Mouse (Mus musculus) CH12.LX (cell line): ENCODE data around the gene Capn1. TPM values are rescaled to one million over a fixed set of nuclear protein-coding genes. Genes with fewer than 3 reads are reported as not detected.

ENCODE experiments used
- DNase-seq: peaks from one replicate; pipeline ENCODE4 v3.0.0-alpha.2; 2013; ENCODE audit errors: extremely low read depth
- H3K27ac ChIP-seq: 2 replicates; pipeline ENCODE4 v1.5.1; 2012; ENCODE audit warnings: low read depth, mild to moderate bottlenecking, control low read depth, moderate library complexity; ENCODE audit not compliant: insufficient read depth
- H3K27me3 ChIP-seq: replicated peaks from 2 replicates; pipeline ENCODE3; 2012; ENCODE audit warnings: inconsistent platforms
- H3K36me3 ChIP-seq, 2 experiments: replicated peaks in 1 of 2; 2 replicates each; pipeline versions ENCODE3 to v1.6.1; 2012; ENCODE audit warnings: inconsistent platforms in 1 of 2, low read length in 1 of 2, mild to moderate bottlenecking in 1 of 2, mixed read lengths in 1 of 2, moderate library complexity in 1 of 2; ENCODE audit not compliant: control insufficient read depth in 1 of 2, insufficient read depth in 1 of 2
- H3K4me1 ChIP-seq, 2 experiments: 2 replicates each; pipeline ENCODE4 v1.6.1; 2012; ENCODE audit warnings: inconsistent platforms in 1 of 2, moderate library complexity in 1 of 2; ENCODE audit not compliant: insufficient read depth in 2 of 2, control insufficient read depth in 1 of 2
- H3K4me2 ChIP-seq: 2 replicates; pipeline ENCODE4 v1.6.1; 2012; ENCODE audit warnings: low read depth, mild to moderate bottlenecking, control low read depth; ENCODE audit not compliant: poor library complexity, insufficient read depth, severe bottlenecking
- H3K4me3 ChIP-seq, 3 experiments: fragments of 150-350 bp in 1 of 3; sonication (generic) in 1 of 3; replicated peaks in 1 of 3; 2 replicates each; pipeline versions ENCODE3 to v1.5.1; 2011 to 2012; ENCODE audit warnings: low read depth in 2 of 3, low read length in 2 of 3, mild to moderate bottlenecking in 2 of 3, moderate library complexity in 2 of 3, control low read depth in 1 of 3, improper control_type of control experiment in 1 of 3, inconsistent platforms in 1 of 3, mixed read lengths in 1 of 3; ENCODE audit not compliant: poor library complexity in 1 of 3
- H3K79me2 ChIP-seq: replicated peaks from 2 replicates; pipeline ENCODE4 v1.6.1; 2012; ENCODE audit warnings: mild to moderate bottlenecking, moderate library complexity; ENCODE audit not compliant: control insufficient read depth, poor library complexity, insufficient read depth, severe bottlenecking; ENCODE audit errors: extremely low read depth
- H3K9ac ChIP-seq: 2 replicates; pipeline ENCODE4 v1.6.1; 2012; ENCODE audit warnings: low read depth, mild to moderate bottlenecking, control low read depth, moderate library complexity; ENCODE audit not compliant: insufficient read depth
- H3K9me3 ChIP-seq: replicated peaks from 2 replicates; pipeline ENCODE3; 2012; ENCODE audit warnings: low read length, inconsistent platforms, mixed read lengths
- CHD1 ChIP-seq: IDR thresholded peaks from 2 replicates; pipeline ENCODE4 v1.6.1; 2012; ENCODE audit warnings: low read depth, low read length, improper control_type of control experiment, inconsistent platforms
- CTCF ChIP-seq, 2 experiments: IDR thresholded peaks in 1 of 2; conservative IDR thresholded peaks in 1 of 2; 2 replicates each; pipeline ENCODE4 v1.5.1; 2011 to 2012; ENCODE audit warnings: low read depth in 2 of 2, low read length in 2 of 2, improper control_type of control experiment in 1 of 2, inconsistent platforms in 1 of 2, mild to moderate bottlenecking in 1 of 2, moderate library complexity in 1 of 2
- E2F4 ChIP-seq: IDR thresholded peaks from 2 replicates; pipeline ENCODE4 v1.6.1; 2011; ENCODE audit warnings: low read depth, low read length, improper control_type of control experiment; ENCODE audit not compliant: insufficient replicate concordance
- ELF1 ChIP-seq: IDR thresholded peaks from 2 replicates; pipeline ENCODE4 v1.6.1; 2014; ENCODE audit warnings: low read depth, mild to moderate bottlenecking, inconsistent platforms, low read length, improper control_type of control experiment
- EP300 ChIP-seq: IDR thresholded peaks from 2 replicates; pipeline ENCODE4 v1.6.1; 2011; ENCODE audit warnings: low read length, improper control_type of control experiment
- GABPA ChIP-seq: IDR thresholded peaks from 2 replicates; pipeline ENCODE4 v1.6.1; 2012; ENCODE audit warnings: low read depth, low read length, improper control_type of control experiment, inconsistent platforms; ENCODE audit not compliant: insufficient replicate concordance
- HCFC1 ChIP-seq: IDR thresholded peaks from 2 replicates; pipeline ENCODE4 v1.6.1; 2012; ENCODE audit warnings: low read depth, mild to moderate bottlenecking, inconsistent platforms, low read length, improper control_type of control experiment
- IRF4 ChIP-seq: IDR thresholded peaks from 2 replicates; pipeline ENCODE4 v1.6.1; 2014; ENCODE audit warnings: low read depth, mild to moderate bottlenecking, inconsistent platforms, low read length, improper control_type of control experiment
- JUND ChIP-seq: conservative IDR thresholded peaks from 2 replicates; pipeline ENCODE4 v1.6.1; 2011; ENCODE audit warnings: low read depth, low read length, improper control_type of control experiment
- KAT2A ChIP-seq: IDR thresholded peaks from 2 replicates; pipeline ENCODE4 v1.6.1; 2012; ENCODE audit warnings: low read length, improper control_type of control experiment, inconsistent platforms; ENCODE audit not compliant: insufficient replicate concordance
- MAX ChIP-seq: IDR thresholded peaks from 2 replicates; pipeline ENCODE4 v1.6.1; 2011; ENCODE audit warnings: low read length, improper control_type of control experiment
- MAZ ChIP-seq: IDR thresholded peaks from 2 replicates; pipeline ENCODE4 v1.6.1; 2012; ENCODE audit warnings: low read depth, mild to moderate bottlenecking, inconsistent platforms, low read length, improper control_type of control experiment, moderate library complexity
- MEF2A ChIP-seq: IDR thresholded peaks from 2 replicates; pipeline ENCODE4 v1.6.1; 2014; ENCODE audit warnings: low read depth, mild to moderate bottlenecking, inconsistent platforms, low read length, improper control_type of control experiment, borderline replicate concordance
- MYC ChIP-seq: IDR thresholded peaks from 2 replicates; pipeline ENCODE4 v1.6.1; 2011; ENCODE audit warnings: low read depth, mild to moderate bottlenecking, improper control_type of control experiment, low read length
- NELFE ChIP-seq: IDR thresholded peaks from 2 replicates; pipeline ENCODE4 v1.6.1; 2011; ENCODE audit warnings: low read depth, low read length, improper control_type of control experiment
- NRF1 ChIP-seq: IDR thresholded peaks from 2 replicates; pipeline ENCODE4 v1.6.1; 2014; ENCODE audit warnings: low read depth, mild to moderate bottlenecking, inconsistent platforms, low read length, improper control_type of control experiment, moderate library complexity
- PAX5 ChIP-seq: IDR thresholded peaks from 2 replicates; pipeline ENCODE4 v1.6.1; 2012; ENCODE audit warnings: low read length, inconsistent platforms, mixed read lengths
- POLR2A ChIP-seq: IDR thresholded peaks from 2 replicates; pipeline ENCODE4 v1.6.1; 2011; ENCODE audit warnings: low read depth, mild to moderate bottlenecking, improper control_type of control experiment, low read length
- POLR2AphosphoS2 ChIP-seq: IDR thresholded peaks from 2 replicates; pipeline ENCODE4 v1.6.1; 2011; ENCODE audit warnings: low read depth, low read length, improper control_type of control experiment
- RAD21 ChIP-seq: IDR thresholded peaks from 2 replicates; pipeline ENCODE4 v1.6.1; 2011; ENCODE audit warnings: low read depth, mild to moderate bottlenecking, low read length, improper control_type of control experiment, moderate library complexity
- RCOR1 ChIP-seq: conservative IDR thresholded peaks from 2 replicates; pipeline ENCODE4 v1.6.1; 2012; ENCODE audit warnings: low read depth, mild to moderate bottlenecking, inconsistent platforms, low read length, improper control_type of control experiment
- SMC3 ChIP-seq: IDR thresholded peaks from 2 replicates; pipeline ENCODE4 v1.6.1; 2011; ENCODE audit warnings: low read depth, low read length, improper control_type of control experiment
- TBP ChIP-seq: conservative IDR thresholded peaks from 2 replicates; pipeline ENCODE4 v1.6.1; 2011; ENCODE audit warnings: low read depth, low read length, improper control_type of control experiment
- TCF12 ChIP-seq: IDR thresholded peaks from 2 replicates; pipeline ENCODE4 v1.6.1; 2014; ENCODE audit warnings: low read depth, mild to moderate bottlenecking, inconsistent platforms, low read length, improper control_type of control experiment
- ZC3H11A ChIP-seq: IDR thresholded peaks from 2 replicates; pipeline ENCODE4 v1.6.1; 2012; ENCODE audit warnings: low read depth, mild to moderate bottlenecking, inconsistent platforms, low read length, improper control_type of control experiment
- ZMIZ1 ChIP-seq: IDR thresholded peaks from 2 replicates; pipeline ENCODE4 v1.6.1; 2012; ENCODE audit warnings: low read depth, mild to moderate bottlenecking, inconsistent platforms, low read length, improper control_type of control experiment
- dilution Hi-C: fragments of 300-500 bp; cut with MboI; formaldehyde crosslinking; loops from 2 replicates; pipeline ENCODE4 v1.14.3; 2020; ENCODE audit warnings: low sequenced_read_pairs; ENCODE audit not compliant: extremely low pct_unique_long_range_greater_than_20kb, extremely low pct_ligation_motif_present
- in situ Hi-C: fragments of 300-500 bp; cut with MboI; formaldehyde crosslinking; loops from 3 replicates; pipeline ENCODE4 v1.14.3; 2019; ENCODE audit warnings: low sequenced_read_pairs, low pct_ligation_motif_present, low pct_unique_long_range_greater_than_20kb, mixed read lengths
- polyA plus RNA-seq: library from polyadenylated mRNA; unstranded; fragments of >175 nt; gene quantifications from 2 replicates; pipeline ENCODE4 v1.2.1, GENCODE M21; 2012; ENCODE audit warnings: low read depth; ENCODE audit not compliant: insufficient read length
- total RNA-seq, 2 experiments: library from RNA; depleted of rRNA; stranded (reverse); fragments of 300-350 nt in 1 of 2; fragments of >200 nt in 1 of 2; gene quantifications; 2 replicates each; pipeline ENCODE4 v1.2.3; 2012 to 2014

Gene Capn1
- total and polyA plus RNA-seq, 3 experiments = 20.0 to 42.9 (median 40.2) TPM

DNA sequence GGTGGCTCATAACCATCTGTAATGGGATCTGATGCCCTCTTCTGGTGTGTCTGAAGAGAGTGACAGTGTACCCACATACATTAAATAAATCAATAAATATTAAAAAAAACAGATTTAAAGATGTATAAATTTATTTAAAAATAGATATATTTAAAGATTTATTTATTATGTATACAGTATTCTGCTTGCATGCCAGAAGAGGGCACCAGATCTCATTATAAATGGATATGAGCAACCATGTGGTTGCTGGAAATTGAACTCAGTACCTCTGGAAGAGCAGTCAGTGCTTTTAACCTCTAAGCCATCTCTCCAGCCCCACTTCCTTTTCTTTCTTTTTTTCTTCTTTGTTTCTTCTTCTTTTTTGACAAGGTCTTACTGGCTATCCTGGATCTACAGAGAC is 24.3 kb upstream of the Capn1 start:
- Histone ChIP-seq H3K79me2 (peaks cover 2% of the 10 kb centered on the region), H3K9me3 (no peaks in the 10 kb centered on the region), H3K27ac (no peak overlapping the region), H3K4me3 (no peak overlapping the region), H3K4me1 (peaks cover 12 to 30% of the 10 kb centered on the region in 2 experiments), H3K36me3 (no peaks in the 10 kb centered on the region), H3K27me3 (no peaks in the 10 kb centered on the region), H3K9ac (no peak overlapping the region), H3K4me2 (no peak overlapping the region)
- no peak for TF ChIP-seq GABPA
- TF ChIP-seq TCF12 = no peak
- TF ChIP-seq ELF1 = no peak
- peak in 1 of 2 experiments; percentile 42; a peak in 2 of 4 replicates for TF ChIP-seq CTCF (conservative IDR thresholded peaks at IDR 0.05 in 1 of 2, IDR thresholded peaks at IDR 0.05 in 1 of 2; ENCODE audit: low read depth in 2 of 2, low read length in 2 of 2)
- TF ChIP-seq HCFC1 = no peak
- no peak for TF ChIP-seq MEF2A
- TF ChIP-seq EP300 = no peak
- no peak for TF ChIP-seq E2F4
- no peak for TF ChIP-seq PAX5
- no peak for TF ChIP-seq RCOR1
- TF ChIP-seq JUND = no peak
- TF ChIP-seq POLR2AphosphoS2 = no peak
- TF ChIP-seq MYC = peak; percentile 81
- no peak for TF ChIP-seq ZMIZ1
- TF ChIP-seq MAZ = no peak
- no peak for TF ChIP-seq NRF1
- TF ChIP-seq POLR2A = no peak
- no peak for TF ChIP-seq KAT2A
- no peak for TF ChIP-seq MAX
- TF ChIP-seq TBP = no peak
- no peak for TF ChIP-seq IRF4
- TF ChIP-seq NELFE = no peak
- no peak for TF ChIP-seq CHD1
- peak; percentile 21 for TF ChIP-seq RAD21
- no peak for TF ChIP-seq ZC3H11A
- no peak for TF ChIP-seq SMC3
- in situ Hi-C loops (no loop called here), dilution Hi-C loops (no loop called here)
- DNase-seq = no peak
